20 mouse cellular contexts compared by ENCODE assay signal in the genomic region with DNA sequence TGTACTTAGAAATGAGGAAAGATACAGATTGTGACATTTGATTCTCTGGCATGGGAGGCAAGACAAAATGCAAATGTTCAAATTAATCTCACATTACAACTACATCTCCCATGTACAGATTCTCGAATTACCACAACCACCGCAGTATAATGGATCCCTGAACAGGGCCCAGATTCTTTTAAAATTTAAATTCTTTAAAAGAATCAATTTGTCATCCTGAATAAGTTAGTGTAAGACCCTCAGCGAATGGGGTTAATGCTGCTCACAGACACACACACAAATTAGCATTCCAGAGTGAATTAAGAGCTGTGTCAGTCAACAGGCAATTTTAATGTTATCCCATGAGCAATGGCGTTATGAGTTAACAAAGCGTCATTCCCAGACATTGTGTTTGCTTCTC. TPM values are rescaled to one million over a fixed set of nuclear protein-coding genes. Genes with fewer than 3 reads are reported as not detected.
"Had no signal": no experiment of that assay in that cellular context is flagged by ENCODE, and none has a peak within 500 bp of the region (broad histone marks: within the 10 kb centered on the region; RNA-seq: fewer than 3 reads in every experiment).

No protein-coding gene starts in this region.

- H3K9me3 ChIP-seq: lung, embryonic 15.5 days; midbrain, embryonic 13.5 days; midbrain, embryonic 15.5 days; neural tube, embryonic 12.5 days had no signal

- H3K27me3 ChIP-seq: lung, embryonic 15.5 days; megakaryocyte, embryonic 14.5 days; midbrain, embryonic 13.5 days; midbrain, embryonic 15.5 days; neural tube, embryonic 12.5 days had no signal

- H3K27ac ChIP-seq: lung, embryonic 15.5 days; macrophage; midbrain, embryonic 13.5 days; midbrain, embryonic 15.5 days; neural tube, embryonic 12.5 days had no signal

- DNase-seq: lung, adult 2 months; lung, postnatal 14 days; lung, postnatal 36 days; retina, postnatal 1 day; right cerebral cortex, adult 18-20 months; right cerebral cortex, postnatal 25 days; right cerebral cortex, postnatal 4 days; spleen, adult 18-20 months; thymus, adult 18-20 months; thymus, postnatal 14 days; thymus, postnatal 36 days had no signal

- ATAC-seq: lung, postnatal 0 days; midbrain, embryonic 13.5 days; midbrain, embryonic 15.5 days had no signal

- H3K4me1 ChIP-seq: lung, embryonic 15.5 days; megakaryocyte, embryonic 14.5 days; midbrain, embryonic 13.5 days; midbrain, embryonic 15.5 days; neural tube, embryonic 12.5 days had no signal

- H3K36me3 ChIP-seq: lung, embryonic 15.5 days; midbrain, embryonic 13.5 days; midbrain, embryonic 15.5 days; neural tube, embryonic 12.5 days had no signal

- H3K9ac ChIP-seq: lung, embryonic 15.5 days; midbrain, embryonic 13.5 days; midbrain, embryonic 15.5 days; neural tube, embryonic 12.5 days had no signal

- H3K4me2 ChIP-seq: lung, embryonic 15.5 days; midbrain, embryonic 11.5 days; midbrain, embryonic 13.5 days; midbrain, embryonic 15.5 days; neural tube, embryonic 12.5 days had no signal

- H3K4me3 ChIP-seq: lung, embryonic 15.5 days; megakaryocyte, embryonic 14.5 days; midbrain, embryonic 13.5 days; midbrain, embryonic 15.5 days; neural tube, embryonic 12.5 days had no signal

RNA-seq across cellular contexts. Expression of gene Rgs7, which starts 44.3 kb away (rescaled TPM):
- polyA plus RNA-seq: macrophage; thymus, postnatal 0 days had no signal
